Comparison of ENCODE assay signal across 8 mouse cellular contexts in the genomic region with DNA sequence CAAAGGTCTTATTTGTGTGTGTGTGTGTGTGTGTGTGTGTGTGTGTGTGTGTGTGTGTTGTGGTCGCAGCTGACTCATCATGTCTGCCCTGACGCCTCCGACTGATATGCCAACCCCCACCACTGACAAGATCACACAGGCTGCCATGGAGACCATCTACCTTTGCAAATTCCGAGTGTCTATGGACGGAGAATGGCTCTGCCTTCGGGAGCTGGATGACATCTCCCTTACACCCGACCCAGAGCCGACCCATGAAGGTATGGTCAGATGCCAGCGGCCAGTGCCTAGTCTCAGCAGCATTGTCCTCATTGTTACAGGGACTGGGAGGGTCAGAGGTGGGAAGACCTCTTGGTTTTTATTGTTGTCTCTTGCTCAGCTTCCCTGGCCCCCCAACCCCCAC. TPM values are rescaled to one million over a fixed set of nuclear protein-coding genes. Genes with fewer than 3 reads are reported as not detected.
DNase-seq lines count a peak whose midpoint lies in the region; ATAC-seq and TF ChIP-seq lines count a peak whose summit lies in the region.

No protein-coding gene starts in this region.

- 47% methylated on average over 9 of the region's 9 CpGs for WGBS in kidney, postnatal 0 days
- WGBS in hindbrain, embryonic 10.5 days = 13% methylated on average over 9 of the region's 9 CpGs
- 9% methylated on average over 9 of the region's 9 CpGs for WGBS in midbrain, embryonic 15.5 days
- WGBS in liver, postnatal 0 days (ENCODE audit: insufficient replicate concordance) = 56% methylated on average over 9 of the region's 9 CpGs

- no peak for DNase-seq in kidney, postnatal 0 days (ENCODE audit: low spot score)
- no peak for DNase-seq in kidney, adult 8-10 months
- DNase-seq in cerebellum, postnatal 25 days = peak; percentile 71 to 74
- peak; percentile 62 for DNase-seq in hindbrain, embryonic 10.5 days (ENCODE audit: low spot score)
- DNase-seq in spleen, postnatal 36 days (ENCODE audit: low spot score in 2 of 2) = no peak
- DNase-seq in liver, postnatal 0 days = no peak

- TF ChIP-seq EP300 in liver, postnatal 0 days (IDR thresholded peaks at IDR 0.05; ENCODE audit: low read depth) = no peak

- no peak for ATAC-seq in kidney, postnatal 0 days (replicated peaks; ENCODE audit: low FRiP score, low read depth)
- ATAC-seq in midbrain, embryonic 15.5 days (replicated peaks) = peak; percentile 70
- ATAC-seq in monocyte, adult 5-6 weeks (replicated peaks; ENCODE audit: insufficient number of reproducible peaks, low FRiP score, low TSS enrichment, poor library complexity, severe bottlenecking) = no peak
- no peak for ATAC-seq in liver, postnatal 0 days

- H3K36me3 ChIP-seq in kidney, postnatal 0 days (ENCODE audit: insufficient read depth, low read length) = no peaks in the 10 kb centered on the region
- H3K36me3 ChIP-seq in hindbrain, embryonic 10.5 days = no peaks in the 10 kb centered on the region
- H3K36me3 ChIP-seq in midbrain, embryonic 15.5 days (replicated peaks) = no peaks in the 10 kb centered on the region
- H3K36me3 ChIP-seq in liver, postnatal 0 days (replicated peaks; ENCODE audit: insufficient read depth, low read length) = no peaks in the 10 kb centered on the region

- no peaks in the 10 kb centered on the region for H3K9me3 ChIP-seq in kidney, postnatal 0 days (replicated peaks; ENCODE audit: low read length)
- no peaks in the 10 kb centered on the region for H3K9me3 ChIP-seq in hindbrain, embryonic 10.5 days
- H3K9me3 ChIP-seq in midbrain, embryonic 15.5 days = no peaks in the 10 kb centered on the region
- no peaks in the 10 kb centered on the region for H3K9me3 ChIP-seq in liver, postnatal 0 days (ENCODE audit: low read length)

- H3K4me2 ChIP-seq in kidney, postnatal 0 days (ENCODE audit: low read length) = peak overlapping the region; percentile 41
- H3K4me2 ChIP-seq in midbrain, embryonic 15.5 days = peak overlapping the region; percentile 66
- no peak overlapping the region for H3K4me2 ChIP-seq in liver, postnatal 0 days (ENCODE audit: low read depth, low read length)

- no peak overlapping the region for H3K27ac ChIP-seq in kidney, postnatal 0 days
- peak overlapping the region; percentile 82 for H3K27ac ChIP-seq in hindbrain, embryonic 10.5 days
- H3K27ac ChIP-seq in midbrain, embryonic 15.5 days = peak overlapping the region; percentile 77
- no peak overlapping the region for H3K27ac ChIP-seq in liver, postnatal 0 days (ENCODE audit: low read depth)

- H3K4me3 ChIP-seq in kidney, postnatal 0 days (replicated peaks; ENCODE audit: low read depth, low read length) = 0 out of 2 replicates have a peak overlapping the region, but pooled peaks have one; percentile 9
- peak overlapping the region; percentile 51 for H3K4me3 ChIP-seq in hindbrain, embryonic 10.5 days
- peak overlapping the region; percentile 58 for H3K4me3 ChIP-seq in midbrain, embryonic 15.5 days
- no peak overlapping the region for H3K4me3 ChIP-seq in liver, postnatal 0 days (ENCODE audit: low read depth, low read length)

- H3K27me3 ChIP-seq in kidney, postnatal 0 days (ENCODE audit: insufficient read depth, low read length) = no peaks in the 10 kb centered on the region
- H3K27me3 ChIP-seq in hindbrain, embryonic 10.5 days (ENCODE audit: insufficient read depth, poor library complexity, severe bottlenecking) = no peaks in the 10 kb centered on the region
- H3K27me3 ChIP-seq in midbrain, embryonic 15.5 days (replicated peaks) = no peaks in the 10 kb centered on the region
- H3K27me3 ChIP-seq in liver, postnatal 0 days (ENCODE audit: insufficient read depth, low read length) = no peaks in the 10 kb centered on the region

- TF ChIP-seq CTCF in kidney, postnatal 0 days (IDR thresholded peaks at IDR 0.05; ENCODE audit: low read depth) = no peak
- no peak for TF ChIP-seq CTCF in liver, postnatal 0 days (IDR thresholded peaks at IDR 0.05; ENCODE audit: low read depth)

- H3K9ac ChIP-seq in kidney, postnatal 0 days (ENCODE audit: low read depth, low read length) = no peak overlapping the region
- peak overlapping the region; percentile 64 for H3K9ac ChIP-seq in midbrain, embryonic 15.5 days
- no peak overlapping the region for H3K9ac ChIP-seq in liver, postnatal 0 days (replicated peaks)

- peaks cover 18% of the 10 kb centered on the region for H3K4me1 ChIP-seq in kidney, postnatal 0 days (replicated peaks; ENCODE audit: insufficient read depth, low read length)
- peaks cover 45% of the 10 kb centered on the region for H3K4me1 ChIP-seq in hindbrain, embryonic 10.5 days (replicated peaks)
- peaks cover 41% of the 10 kb centered on the region for H3K4me1 ChIP-seq in midbrain, embryonic 15.5 days
- H3K4me1 ChIP-seq in liver, postnatal 0 days (ENCODE audit: insufficient read depth) = peaks cover 13% of the 10 kb centered on the region

RNA-seq across cellular contexts. Expression of a gene that starts 19.2 kb away (rescaled TPM):
- 17.9 and 18.8 TPM in 2 replicates for polyA plus RNA-seq in kidney, postnatal 0 days (2015; fragmentation: Nextera tagmentation; extraction: Ambion mirVana)
- 50.6 and 103 TPM in 2 replicates for polyA plus RNA-seq in hindbrain, embryonic 10.5 days (2016; fragmentation: Nextera tagmentation; extraction: Ambion mirVana)
- polyA plus RNA-seq in midbrain, embryonic 15.5 days (2015; fragmentation: Nextera tagmentation; extraction: Ambion mirVana) = 309 and 321 TPM in 2 replicates
- total RNA-seq in monocyte, adult 5-6 weeks (2017) = 27.2 to 35.3 TPM (median 32.9 TPM) in 3 replicates
- 6.8 and 7.0 TPM in 2 replicates for polyA plus RNA-seq in liver, postnatal 0 days (2015; fragmentation: Nextera tagmentation; extraction: Ambion mirVana)

RNA-seq across cellular contexts. Expression of a gene that starts 29.8 kb away (rescaled TPM):
- 53.4 and 58.9 TPM in 2 replicates for polyA plus RNA-seq in kidney, postnatal 0 days (2015; fragmentation: Nextera tagmentation; extraction: Ambion mirVana)
- 48.2 and 73.7 TPM in 2 replicates for polyA plus RNA-seq in hindbrain, embryonic 10.5 days (2016; fragmentation: Nextera tagmentation; extraction: Ambion mirVana)
- 45.1 and 46.9 TPM in 2 replicates for polyA plus RNA-seq in midbrain, embryonic 15.5 days (2015; fragmentation: Nextera tagmentation; extraction: Ambion mirVana)
- 68.4 to 86.2 TPM (median 73.0 TPM) in 3 replicates for total RNA-seq in monocyte, adult 5-6 weeks (2017)
- polyA plus RNA-seq in liver, postnatal 0 days (2015; fragmentation: Nextera tagmentation; extraction: Ambion mirVana) = 27.2 and 27.6 TPM in 2 replicates

RNA-seq across cellular contexts. Expression of a gene that starts 56.4 kb away (rescaled TPM):
- 0.13 and 0.19 TPM in 2 replicates for polyA plus RNA-seq in kidney, postnatal 0 days (2015; fragmentation: Nextera tagmentation; extraction: Ambion mirVana)
- polyA plus RNA-seq in hindbrain, embryonic 10.5 days (2016; fragmentation: Nextera tagmentation; extraction: Ambion mirVana) = 0.34 TPM in 1 of 2 replicates, not detected in the other
- polyA plus RNA-seq in midbrain, embryonic 15.5 days (2015; fragmentation: Nextera tagmentation; extraction: Ambion mirVana) = 0.11 and 0.31 TPM in 2 replicates
- 227 to 282 TPM (median 255 TPM) in 3 replicates for total RNA-seq in monocyte, adult 5-6 weeks (2017)
- polyA plus RNA-seq in liver, postnatal 0 days (2015; fragmentation: Nextera tagmentation; extraction: Ambion mirVana) = 0.09 TPM in 2 replicates

Comparison
In these comparisons a context has a peak if more than half of its experiments do, and no peak if none do; other contexts are left out.
1. DNase-seq: peak in cerebellum, postnatal 25 days (2 of 2) and hindbrain, embryonic 10.5 days (single experiment); none in kidney, postnatal 0 days (single experiment), kidney, adult 8-10 months (0 of 2), spleen, postnatal 36 days (0 of 2) and liver, postnatal 0 days (single experiment).
2. H3K27ac ChIP-seq: peak in hindbrain, embryonic 10.5 days (single experiment) and midbrain, embryonic 15.5 days (single experiment); none in kidney, postnatal 0 days (single experiment) and liver, postnatal 0 days (single experiment).